Mouse (Mus musculus): ENCODE results near the gene Ino80d.

Ino80d gene

DNA sequence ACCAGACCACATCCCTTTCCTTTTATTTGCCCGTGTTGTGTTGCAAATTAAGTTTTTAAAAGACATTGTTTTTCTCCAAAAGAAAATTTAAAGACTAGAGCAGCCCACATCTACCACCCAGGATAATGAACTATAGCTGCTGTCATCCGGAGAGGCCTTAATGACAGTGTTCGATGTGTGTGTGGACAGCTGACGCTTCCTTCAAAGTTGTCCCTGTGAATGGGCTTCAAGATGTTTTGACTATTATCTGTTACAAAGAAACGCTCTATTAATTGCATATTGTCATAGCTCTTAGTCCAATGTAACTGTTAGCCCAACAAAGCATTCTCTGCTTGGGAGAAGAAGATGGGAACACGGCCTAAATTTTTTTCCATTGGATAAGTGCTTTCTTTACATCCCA, 200.0 kb downstream of the Ino80d start:
- no peak for ATAC-seq (ENCODE audit: low TSS enrichment)

DNA sequence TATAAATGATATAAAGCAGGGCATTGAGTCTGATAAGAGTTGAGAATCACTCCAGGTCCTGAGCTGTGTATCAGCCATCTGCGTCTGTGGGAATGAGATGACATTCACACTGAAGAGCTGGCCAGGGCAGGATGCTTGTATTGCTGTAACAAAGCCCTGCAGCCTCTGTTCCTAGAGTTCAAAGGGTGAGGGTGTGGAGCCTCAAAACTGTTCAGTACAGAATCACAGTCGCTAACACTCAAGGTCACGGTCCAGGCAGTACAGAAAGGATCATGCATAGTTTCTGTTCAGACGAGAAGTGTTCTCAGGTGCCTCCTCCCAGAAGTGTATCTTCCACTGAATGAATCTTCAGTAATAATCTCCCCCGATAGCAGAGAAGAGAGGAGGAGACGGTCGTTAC, 203.0 kb downstream of the Ino80d start:
- no peak for ATAC-seq (ENCODE audit: low TSS enrichment)

DNA sequence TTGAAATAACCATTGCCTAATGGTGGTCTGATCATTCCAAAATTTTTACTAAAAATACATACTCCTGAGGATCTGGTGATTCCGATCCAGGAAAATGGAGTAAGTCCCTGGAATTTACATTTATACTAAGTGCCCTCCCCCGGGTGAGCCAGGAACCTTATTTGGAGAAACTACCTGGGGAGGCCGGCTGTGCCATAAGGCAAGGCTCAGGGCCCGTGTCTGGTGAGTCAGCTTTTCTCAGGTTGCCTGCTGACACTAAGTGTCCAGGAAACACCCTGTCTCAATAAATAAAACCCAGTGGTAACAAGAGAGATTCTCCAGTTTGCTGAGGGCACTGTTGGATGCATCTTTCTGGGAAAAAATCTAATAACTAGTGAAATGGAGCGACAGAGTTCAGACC, 205.3 kb downstream of the Ino80d start:
- no peak for ATAC-seq (ENCODE audit: low TSS enrichment)

DNA sequence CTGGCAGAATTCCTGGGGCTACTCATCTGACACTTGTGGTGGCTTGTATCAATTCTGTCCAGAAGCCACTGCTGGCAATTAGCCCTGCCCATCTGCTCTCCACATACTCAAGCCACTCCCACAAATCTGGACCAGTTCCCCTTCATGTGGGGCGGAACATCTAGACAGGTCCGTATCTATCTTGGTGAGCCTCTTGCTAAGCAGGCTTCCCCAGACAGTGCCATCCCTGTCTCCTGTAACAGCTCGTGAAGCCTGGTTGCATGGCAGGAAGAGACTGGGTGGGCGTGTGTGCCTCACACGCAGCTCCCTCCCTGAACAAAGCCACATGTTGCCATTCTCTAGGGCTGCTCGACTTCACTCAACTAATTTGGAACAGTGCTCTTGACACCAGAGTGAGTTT, 206.0 kb downstream of the Ino80d start:
- peak; percentile 95 for ATAC-seq (ENCODE audit: low TSS enrichment)

Measured in frontal cortex, adult (tissue).